Mouse (Mus musculus): Measurements from ENCODE around the gene Slc5a10. TPM values are rescaled to one million over a fixed set of nuclear protein-coding genes. Genes with fewer than 3 reads are reported as not detected.

Gene Slc5a10
- polyA plus RNA-seq, 1 experiment from 2014 or later, result 0.08 TPM

DNA sequence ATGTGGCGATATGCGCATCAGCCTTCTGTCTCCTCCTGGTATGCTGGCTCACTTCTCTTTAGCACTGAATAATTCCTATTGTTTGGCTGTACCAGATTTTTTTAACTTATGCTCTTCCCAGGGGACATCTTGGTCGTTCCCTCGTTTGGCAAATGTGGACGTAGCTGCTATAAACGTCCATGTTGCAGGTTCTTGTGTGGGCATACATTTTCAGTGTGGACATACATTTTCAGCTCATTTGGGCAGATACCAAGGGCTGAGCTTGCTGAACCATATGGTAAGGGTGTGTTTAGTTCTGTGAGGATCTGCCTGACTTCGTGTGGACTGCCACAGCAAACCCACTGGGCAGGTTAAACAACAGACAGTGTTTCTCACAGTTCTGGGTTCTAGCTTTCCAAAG lies 95.5 kb downstream of the Slc5a10 start:
- Histone ChIP-seq H3K4me2 (replicated peaks) (no peak overlapping the region), H3K4me1 (no peaks in the 10 kb centered on the region), H3K27ac (no peak overlapping the region), H3K36me3 (no peaks in the 10 kb centered on the region), H3K9me3 (0 out of 2 replicates have a peak, but pooled peaks cover 4% of the 10 kb centered on the region), H3K27me3 (no peaks in the 10 kb centered on the region), H3K4me3 (no peak overlapping the region), H3K9ac (no peak overlapping the region)
- no peak for ATAC-seq (ENCODE audit: low FRiP score, low read depth)
- 71% methylated on average over 7 of the region's 7 CpGs for WGBS

Other genes with a start within 250 kb of the Slc5a10 start
- gene Mfap4, start 235.4 kb downstream of the Slc5a10 start, polyA plus RNA-seq (2015; fragmentation: Nextera tagmentation; extraction: Ambion mirVana), result 319 TPM in 2 replicates
- 87.3 and 87.8 TPM in 2 replicates for gene Mapk7, start 226.4 kb downstream of the Slc5a10 start, polyA plus RNA-seq (2015; fragmentation: Nextera tagmentation; extraction: Ambion mirVana)
- gene B9d1, start 215.7 kb downstream of the Slc5a10 start, polyA plus RNA-seq (2015; fragmentation: Nextera tagmentation; extraction: Ambion mirVana), result 31.9 and 32.6 TPM in 2 replicates
- gene Epn2, start 141.1 kb downstream of the Slc5a10 start, polyA plus RNA-seq (2015; fragmentation: Nextera tagmentation; extraction: Ambion mirVana), result 30.0 and 32.1 TPM in 2 replicates
- gene Grap, start 67.6 kb downstream of the Slc5a10 start, polyA plus RNA-seq (2015; fragmentation: Nextera tagmentation; extraction: Ambion mirVana), result 6.8 and 7.0 TPM in 2 replicates
- gene Fam83g, start 36.7 kb downstream of the Slc5a10 start, polyA plus RNA-seq (2015; fragmentation: Nextera tagmentation; extraction: Ambion mirVana), result 2.2 and 2.3 TPM in 2 replicates
- 29.8 and 34.7 TPM in 2 replicates for gene Prpsap2, start 41.3 kb upstream of the Slc5a10 start, polyA plus RNA-seq (2015; fragmentation: Nextera tagmentation; extraction: Ambion mirVana)
- gene Ulk2, start 134.2 kb upstream of the Slc5a10 start, polyA plus RNA-seq (2015; fragmentation: Nextera tagmentation; extraction: Ambion mirVana), result 15.9 and 17.4 TPM in 2 replicates
- gene Akap10, start 209.4 kb upstream of the Slc5a10 start, polyA plus RNA-seq (2015; fragmentation: Nextera tagmentation; extraction: Ambion mirVana), result 17.5 and 17.7 TPM in 2 replicates
- 12.3 and 13.9 TPM in 2 replicates for gene Specc1, start 235.9 kb upstream of the Slc5a10 start, polyA plus RNA-seq (2015; fragmentation: Nextera tagmentation; extraction: Ambion mirVana)

All from limb, embryonic 13.5 days (tissue).